Mouse (Mus musculus): ENCODE data around the gene Pradc1.
"Not testable (repeated sequence)": the region's sequence is repeated elsewhere in the genome, so short reads cannot be mapped to it uniquely, and the experiment has no call there.

The Pradc1 gene

DNA sequence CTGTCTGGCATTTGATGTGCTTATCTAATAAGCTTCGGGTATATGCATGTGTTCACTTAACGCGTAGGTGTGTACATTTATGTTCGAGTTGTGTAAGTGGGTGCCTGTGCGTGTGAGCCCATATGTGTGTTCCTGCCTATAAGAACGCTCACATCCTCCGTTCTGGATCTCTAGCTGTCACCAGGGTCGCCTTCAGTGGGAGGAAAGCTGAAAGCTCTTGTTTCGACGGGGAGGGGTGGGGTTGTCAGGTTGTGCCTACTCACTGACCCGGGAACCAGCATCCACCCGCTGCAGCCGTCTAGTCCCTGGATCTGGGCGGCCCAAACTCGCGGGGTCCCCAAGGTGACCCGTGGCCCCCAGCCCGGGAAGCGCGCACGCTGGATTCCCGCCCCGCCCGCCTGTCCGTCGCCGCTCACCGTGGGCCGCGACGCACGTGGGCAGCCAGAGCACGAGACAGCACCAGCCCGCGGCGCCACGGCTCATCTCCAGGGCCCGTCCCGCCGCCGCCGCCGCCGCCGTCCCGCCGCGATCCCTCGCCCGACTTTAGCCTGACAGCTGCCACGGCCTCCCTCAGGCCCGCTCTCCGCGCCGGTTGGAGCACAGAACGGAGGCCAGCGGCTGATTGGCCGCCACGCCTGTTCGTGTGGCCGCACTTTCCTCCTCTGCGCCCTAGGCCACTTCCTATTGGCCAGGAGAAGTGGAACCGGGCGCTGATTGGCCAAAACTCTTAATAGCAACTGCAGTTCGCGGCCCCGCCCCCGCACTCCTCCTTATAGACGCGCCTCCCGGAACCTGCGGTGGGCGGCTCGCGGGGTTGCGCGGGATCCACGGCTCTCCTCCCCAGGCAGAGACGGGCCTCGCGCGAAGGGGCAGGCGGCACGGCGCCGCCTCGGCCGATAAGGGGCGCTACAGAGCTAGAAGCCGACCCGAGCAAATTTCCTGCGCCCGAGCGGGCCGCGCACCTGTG, 790 bp downstream of the Pradc1 start, which contains the start of gene Cct7:
Gene Cct7, plus strand, starts transcription at position 818 of the 967 bp plus-strand sequence.
- DNase-seq = peak; percentile 97 to 98

DNA sequence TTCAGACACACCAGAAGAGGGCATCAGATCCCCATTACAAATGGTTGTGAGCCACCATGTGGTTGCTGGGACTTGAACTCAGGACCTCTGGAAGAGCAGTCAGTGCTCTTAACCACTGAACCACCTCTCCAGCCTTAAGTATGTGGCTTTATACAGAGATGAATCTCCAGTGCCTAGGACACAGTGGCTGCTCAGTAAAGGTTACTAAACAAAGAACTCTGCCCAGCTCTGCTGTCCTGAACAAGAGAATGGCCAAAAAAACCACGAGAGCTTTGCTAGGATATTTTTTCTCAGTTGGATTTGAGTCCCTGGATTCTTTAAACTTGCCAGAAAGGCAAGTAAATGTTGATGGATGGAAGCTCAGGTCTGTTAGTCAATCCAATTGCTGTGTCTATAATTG, 1.6 kb downstream of the Pradc1 start:
- DNase-seq = not testable (repeated sequence)

GRCm38 (mm10) chr6:85447351-85447750, 4.4 kb downstream of the Pradc1 start:
- DNase-seq = no peak

GRCm38 (mm10) chr6:85445286-85445685, 6.5 kb downstream of the Pradc1 start:
- no peak for DNase-seq

DNA sequence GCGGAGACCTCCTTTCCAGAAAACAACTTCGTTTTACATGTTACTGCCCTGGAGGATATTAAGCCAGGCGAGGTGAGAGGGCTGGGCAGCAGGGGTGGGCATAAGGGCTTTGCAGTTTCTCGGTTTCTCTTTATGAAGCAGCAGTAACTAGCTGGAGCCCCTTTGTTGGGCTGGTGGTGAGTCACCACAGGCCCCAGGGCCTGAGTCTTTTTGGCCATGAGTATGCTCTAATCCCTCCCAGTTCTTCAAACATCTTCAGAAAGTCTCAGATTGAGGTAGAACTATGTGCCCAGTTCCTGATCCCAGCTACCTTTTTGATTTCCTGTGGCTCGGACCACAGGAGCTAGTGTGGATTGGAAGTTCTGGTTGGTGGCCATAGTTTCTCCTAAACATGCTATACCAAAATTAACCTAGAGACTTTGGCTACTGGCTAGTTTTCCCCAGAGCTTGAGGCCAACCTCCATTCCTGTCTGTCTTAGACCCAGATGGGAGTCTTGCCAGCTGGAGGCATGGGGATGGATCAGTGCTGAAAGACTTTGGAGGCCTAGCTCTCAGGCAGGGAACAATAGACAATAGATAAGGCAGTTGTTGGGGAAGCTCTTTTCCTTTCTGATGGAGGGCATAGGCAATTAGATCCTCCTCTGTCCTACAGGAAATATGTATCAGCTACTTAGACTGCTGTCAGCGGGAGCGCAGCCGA, 7.4 kb downstream of the Pradc1 start:
- no peak for DNase-seq

DNA sequence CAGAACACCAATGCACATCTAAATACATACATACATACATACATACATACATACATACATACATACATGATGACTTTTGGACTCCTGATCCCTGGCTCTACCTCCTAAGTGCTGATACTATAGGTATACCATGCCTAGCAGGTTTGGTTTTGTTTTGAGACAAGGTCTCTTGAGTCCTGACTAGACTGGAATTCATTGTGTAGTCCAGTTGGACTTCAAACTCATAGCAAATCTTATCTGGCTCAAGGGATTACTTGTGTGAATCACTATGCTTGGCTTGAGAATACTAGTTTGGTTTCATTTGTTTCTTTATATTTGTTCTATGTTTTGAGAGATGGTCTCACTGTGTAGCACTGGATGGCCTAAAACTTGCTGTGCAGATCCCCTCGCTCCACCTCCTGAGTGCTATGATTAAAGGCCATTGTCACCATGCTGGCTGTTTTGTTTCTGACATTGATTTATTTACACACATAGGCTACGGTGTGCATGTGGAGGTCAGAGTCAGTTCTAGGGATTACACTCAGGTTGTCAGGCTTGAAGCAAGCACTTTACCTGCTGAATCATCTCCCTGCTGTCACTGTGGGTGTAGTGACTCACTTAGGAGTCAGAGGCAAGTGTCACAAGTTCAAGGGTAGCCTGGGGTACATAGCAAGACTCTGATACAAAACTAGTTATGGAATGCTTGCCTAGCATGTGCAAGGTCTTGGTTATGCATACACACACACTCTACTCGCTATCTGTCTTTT, 8.1 kb downstream of the Pradc1 start:
- DNase-seq = no peak

- no peak for DNase-seq
These were observed 10.6 kb downstream of the Pradc1 start for GRCm38 (mm10) chr6:85441142-85441541.

GRCm38 (mm10) chr6:85436631-85437030, 15.1 kb downstream of the Pradc1 start:
- no peak for DNase-seq

DNA sequence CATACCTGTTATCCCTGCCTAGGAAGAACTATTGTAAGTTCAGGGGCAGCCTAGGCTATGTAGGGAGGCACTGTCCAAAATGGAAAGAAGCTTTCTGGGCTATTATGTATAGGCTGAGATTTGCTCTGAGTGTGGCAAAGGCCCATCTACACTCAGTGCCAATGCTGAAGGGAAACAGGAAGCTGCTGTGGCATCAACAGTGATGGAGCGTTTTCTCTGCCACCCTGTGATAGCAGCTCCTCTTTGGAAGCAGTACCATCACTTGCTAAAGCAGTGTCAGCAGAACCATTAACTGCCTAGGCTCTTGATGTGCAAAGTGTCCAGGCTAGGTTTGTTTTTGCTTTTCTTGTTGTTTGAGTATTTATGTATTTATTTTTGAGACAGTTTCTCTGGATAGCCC, 15.6 kb downstream of the Pradc1 start:
- DNase-seq = no peak

- DNase-seq = no peak
These were observed 17.9 kb downstream of the Pradc1 start for GRCm38 (mm10) chr6:85433865-85434264.

- DNase-seq = peak; percentile 86 to 87
These were observed 19.8 kb downstream of the Pradc1 start, which contains the start of gene Smyd5 for GRCm38 (mm10) chr6:85431842-85432431. Smyd5 (plus strand) TSS chr6:85431989.

DNA sequence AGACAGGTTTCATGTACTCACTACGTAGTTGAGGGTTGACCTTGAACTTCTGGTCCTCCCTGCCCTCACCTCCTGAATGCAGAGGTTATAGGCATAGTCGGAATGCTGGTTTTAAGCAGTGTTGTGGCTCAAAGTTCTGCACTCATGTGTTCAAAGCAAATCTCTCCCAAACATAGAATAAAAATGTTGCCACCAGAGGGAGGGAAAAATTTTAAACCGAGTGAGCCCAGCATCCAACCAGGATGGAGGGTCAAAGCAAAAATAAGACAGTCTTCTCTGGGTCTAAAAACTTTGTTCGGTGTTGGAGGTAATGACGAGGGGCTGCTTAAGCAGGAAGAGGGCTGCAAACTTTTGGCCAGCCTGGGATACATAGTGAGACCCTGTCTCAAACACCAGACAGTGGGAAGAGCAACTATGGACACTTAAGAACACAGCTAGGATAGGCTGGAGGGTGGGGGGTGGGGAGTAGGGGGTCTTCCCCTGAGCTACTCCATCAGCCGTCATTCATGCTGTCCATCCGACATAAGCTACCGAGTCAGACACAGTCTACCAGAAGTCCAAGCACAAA, 20.4 kb downstream of the Pradc1 start:
- DNase-seq = no peak

DNA sequence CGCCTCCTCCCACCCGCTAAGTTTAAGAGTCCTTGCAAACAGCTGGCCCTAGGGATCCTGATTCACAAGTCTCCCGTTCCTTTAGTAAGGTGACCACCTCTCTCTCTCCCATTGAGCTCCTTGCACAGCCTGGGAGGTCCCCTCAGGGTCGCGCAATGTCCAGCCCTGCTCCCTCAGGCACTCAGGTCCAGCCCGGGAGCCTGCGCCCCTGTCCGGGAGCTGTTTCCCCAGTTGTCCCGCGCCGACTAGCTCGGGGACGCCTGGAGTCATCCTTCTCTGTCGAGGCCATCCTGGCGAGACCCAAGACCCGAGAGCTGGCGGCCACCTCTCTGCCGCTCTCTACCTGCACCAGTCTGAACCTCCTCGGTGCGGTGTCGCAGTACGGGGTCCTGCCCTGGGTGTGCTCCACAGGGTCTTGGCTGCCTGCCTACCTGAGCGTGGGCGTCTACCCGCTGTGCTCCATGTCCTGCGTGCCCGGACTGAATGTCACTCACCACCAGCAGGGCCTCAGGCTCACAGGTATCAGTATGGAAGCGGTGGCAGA, 27.9 kb downstream of the Pradc1 start, which contains the start of gene Noto:
Gene Noto, plus strand, starts transcription at position 51 of the 544 bp plus-strand sequence.
- DNase-seq = no peak

- no peak for DNase-seq
These were observed 32.6 kb downstream of the Pradc1 start for GRCm38 (mm10) chr6:85419150-85419549.

DNA sequence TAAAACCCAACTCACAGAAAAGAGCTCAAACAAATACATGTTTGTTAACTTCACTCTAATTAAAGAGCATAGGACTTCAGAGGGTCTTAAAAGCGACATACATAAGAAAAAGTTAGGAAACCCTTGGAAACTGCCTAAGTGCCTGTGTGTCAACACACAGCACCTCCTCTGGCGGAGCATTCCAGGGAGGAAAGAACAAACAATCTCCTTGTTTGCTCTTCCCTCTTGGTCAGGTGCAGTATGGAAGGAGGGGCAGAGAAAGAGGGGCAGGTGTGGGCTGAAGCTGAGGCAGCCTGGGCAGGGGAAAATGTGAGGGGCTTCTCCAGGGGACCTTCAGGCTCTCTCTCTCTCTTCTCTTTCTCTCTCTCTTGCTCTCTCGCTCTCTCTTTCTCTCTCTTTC, 35.9 kb downstream of the Pradc1 start:
- no peak for DNase-seq

DNA sequence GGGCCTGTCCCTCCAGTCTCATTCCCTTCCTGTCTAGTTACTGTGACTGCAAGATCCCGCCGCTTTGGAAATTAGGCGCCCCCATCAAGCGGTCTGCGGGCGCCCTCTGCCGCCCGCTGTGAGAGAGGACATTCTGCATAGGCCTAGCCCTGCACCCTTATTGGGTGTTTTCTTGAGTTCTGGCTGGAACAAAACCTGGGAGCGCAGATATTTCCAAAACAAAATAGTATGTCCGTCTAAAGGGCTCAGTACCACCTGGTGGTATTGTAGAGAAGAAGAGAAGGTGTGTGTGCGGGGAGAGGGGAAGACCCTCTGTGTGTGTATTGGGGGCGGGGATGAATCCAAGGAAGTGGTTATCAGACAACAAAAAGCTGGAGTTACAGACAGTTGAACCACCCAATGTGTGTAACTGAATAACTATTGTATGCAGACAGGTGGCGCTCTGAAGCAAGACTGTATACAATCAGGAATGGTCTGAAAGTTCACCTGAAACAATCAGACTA, 40.9 kb downstream of the Pradc1 start:
- DNase-seq = peak; percentile 24 to 25

GRCm38 (mm10) chr6:85409003-85409402, 42.8 kb downstream of the Pradc1 start:
- DNase-seq = no peak

GRCm38 (mm10) chr6:85403039-85403438, 48.7 kb downstream of the Pradc1 start:
- DNase-seq = no peak

DNA sequence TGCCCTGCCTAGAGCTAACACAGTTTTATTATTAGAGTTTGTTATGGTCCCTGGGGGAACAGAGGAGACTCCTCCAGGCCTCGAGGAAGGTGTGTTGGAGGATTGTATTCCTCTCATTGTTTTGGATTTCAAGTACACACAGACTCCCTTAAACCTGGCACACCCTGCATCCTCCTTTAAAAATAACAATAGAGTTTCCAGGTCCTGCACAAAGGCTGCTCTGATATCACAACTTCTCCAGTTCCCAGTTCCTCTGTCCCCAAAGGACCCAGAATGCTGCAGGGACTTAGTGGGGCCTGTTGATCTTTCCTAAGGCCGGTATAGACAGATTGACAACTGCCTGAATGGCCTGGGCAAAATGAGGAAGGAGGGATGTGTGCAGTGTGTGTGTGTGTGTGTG, 49.2 kb downstream of the Pradc1 start:
- no peak for DNase-seq

GRCm38 (mm10) chr6:85399715-85400114, 52.1 kb downstream of the Pradc1 start:
- no peak for DNase-seq

DNA sequence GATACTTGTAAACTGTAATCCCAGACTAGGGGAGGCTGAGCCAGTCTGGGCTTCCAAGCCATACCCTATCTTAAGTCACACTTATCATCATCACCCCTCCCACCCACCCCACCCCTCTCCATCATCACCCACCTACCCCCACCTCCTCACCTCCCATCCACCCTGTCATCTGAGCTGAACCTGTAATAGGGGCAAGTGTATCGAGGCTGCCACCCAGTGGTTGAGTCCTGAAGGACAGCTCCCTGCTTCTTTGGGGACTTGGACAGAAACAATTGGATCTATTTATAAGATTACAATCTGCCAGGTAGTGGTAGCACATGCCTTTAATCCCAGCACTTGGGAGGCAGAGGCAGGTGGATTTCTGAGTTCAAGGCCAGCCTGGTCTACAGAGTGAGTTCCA, 54.6 kb downstream of the Pradc1 start:
- peak; percentile 39 for DNase-seq

Data from thymus, postnatal 36 days (tissue).